Mouse (Mus musculus) T-helper 1 cell (primary cell): Measurements from ENCODE around the gene Ppp1r14c.
"Not testable (repeated sequence)": the region's sequence is repeated elsewhere in the genome, so short reads cannot be mapped to it uniquely, and the experiment has no call there.

Experiments
- in situ Hi-C: fragments of 300-600 bp; cut with MboI, MseI; formaldehyde crosslinking; loops from one replicate; pipeline ENCODE4 v1.15.1; 2025; ENCODE audit warnings: high pct_unique_total_duplicates

Gene Ppp1r14c

GRCm38 (mm10) chr10:3466135-3466626, 100.3 kb downstream of the Ppp1r14c start:
- in situ Hi-C loops: no loop called here

DNA sequence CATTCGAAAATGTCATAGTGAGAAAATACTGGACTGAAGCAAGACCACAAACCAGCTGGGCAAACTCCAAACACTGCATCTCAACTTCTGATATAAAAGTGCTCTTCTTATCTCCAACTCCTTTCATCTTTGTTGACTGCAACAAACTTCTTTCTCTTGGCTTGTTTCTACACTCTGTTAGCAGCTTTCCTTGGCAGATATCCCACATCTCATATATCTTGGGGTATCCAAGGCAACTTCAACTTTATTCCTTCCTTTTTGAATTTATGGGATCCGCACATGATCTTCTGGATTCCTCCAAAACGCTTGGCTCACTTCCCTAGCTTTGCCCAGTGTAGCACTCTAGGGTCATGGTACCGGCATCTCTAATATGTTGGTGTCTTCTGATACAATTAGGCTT, 102.7 kb downstream of the Ppp1r14c start:
- in situ Hi-C loops: no loop called here

GRCm38 (mm10) chr10:3476611-3477010, 110.8 kb downstream of the Ppp1r14c start:
- in situ Hi-C loops: no loop called here

- in situ Hi-C loops: no loop called here
Measured at GRCm38 (mm10) chr10:3479772-3480171, 113.9 kb downstream of the Ppp1r14c start.

GRCm38 (mm10) chr10:3490052-3490451, 124.2 kb downstream of the Ppp1r14c start:
- in situ Hi-C loops: no loop called here

GRCm38 (mm10) chr10:3496791-3497190, 130.9 kb downstream of the Ppp1r14c start:
- in situ Hi-C loops: no loop called here

DNA sequence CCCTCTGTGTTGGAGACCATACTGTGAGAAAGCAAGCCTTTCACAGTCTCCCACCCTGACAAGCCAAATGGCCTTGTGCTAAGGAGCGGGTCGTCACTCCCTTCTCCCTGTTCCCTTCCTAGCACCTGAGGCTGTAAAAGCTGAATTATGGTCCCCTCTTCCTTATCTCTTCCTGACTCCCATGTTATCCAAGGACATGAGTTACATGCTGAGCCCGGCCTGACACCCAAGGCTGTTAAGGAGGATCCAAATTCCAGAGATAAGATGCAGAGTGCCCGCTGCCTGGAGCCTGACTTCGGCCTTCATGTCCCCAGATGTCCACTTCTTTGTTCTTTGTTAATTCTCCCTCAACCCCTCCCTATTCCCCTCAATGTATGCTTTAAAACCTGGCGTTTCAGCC, 135.0 kb downstream of the Ppp1r14c start:
- in situ Hi-C loops: not testable (repeated sequence)

GRCm38 (mm10) chr10:3507484-3508221, 141.8 kb downstream of the Ppp1r14c start:
- in situ Hi-C loops: no loop called here

GRCm38 (mm10) chr10:3508222-3508588, 142.3 kb downstream of the Ppp1r14c start:
- in situ Hi-C loops: no loop called here

- in situ Hi-C loops: no loop called here
Measured at GRCm38 (mm10) chr10:3508746-3509145, 142.9 kb downstream of the Ppp1r14c start.

DNA sequence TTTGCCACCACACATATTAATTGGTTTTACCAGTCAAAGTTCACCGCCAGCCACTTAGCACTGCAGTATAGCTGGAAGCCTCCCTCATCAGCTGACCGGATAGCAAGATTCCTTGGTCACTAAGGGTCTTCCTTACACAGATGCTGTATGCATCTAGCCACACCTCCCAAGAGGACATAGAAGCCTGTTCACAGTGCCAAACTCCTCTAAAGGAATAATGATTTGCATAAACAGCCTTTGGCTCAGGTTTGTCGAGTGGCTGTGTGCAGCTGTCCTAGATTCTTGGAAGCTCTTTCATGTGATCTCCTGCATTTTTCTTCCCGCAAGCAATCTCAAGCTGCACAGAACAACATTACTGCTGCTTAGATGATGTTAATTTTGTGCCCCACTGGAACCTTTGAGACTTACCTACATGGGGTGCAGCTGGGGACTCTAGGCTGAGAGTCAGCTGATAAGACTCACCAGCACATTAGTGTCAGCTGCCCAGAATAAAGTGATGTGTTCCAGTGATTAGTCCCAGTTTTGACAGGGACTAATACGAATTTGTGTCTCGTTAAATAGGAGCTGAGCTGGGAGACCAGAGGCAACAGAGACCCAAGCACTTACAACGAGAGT, 143.9 kb downstream of the Ppp1r14c start:
- in situ Hi-C loops: no loop called here

GRCm38 (mm10) chr10:3510486-3510885, 144.6 kb downstream of the Ppp1r14c start:
- in situ Hi-C loops: no loop called here

DNA sequence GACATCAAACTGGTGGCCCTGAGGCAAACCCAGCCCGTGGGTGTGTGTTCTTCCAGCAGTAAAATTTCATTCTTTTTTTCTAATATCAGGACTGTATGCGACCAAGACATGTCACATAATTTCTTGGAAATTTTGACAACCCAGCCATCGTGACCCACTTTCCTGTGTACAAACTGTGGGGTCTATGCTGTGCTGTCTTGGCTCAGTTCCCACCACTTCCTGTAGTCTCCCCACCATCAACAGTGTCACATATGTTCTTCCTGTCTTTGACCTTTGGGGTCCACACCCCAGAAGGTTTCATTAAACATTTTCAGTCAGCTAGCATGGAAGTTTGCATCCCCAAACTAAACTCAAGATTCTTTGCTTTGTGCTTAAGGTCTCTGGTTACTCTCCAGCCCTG, 145.5 kb downstream of the Ppp1r14c start:
- in situ Hi-C loops: no loop called here

DNA sequence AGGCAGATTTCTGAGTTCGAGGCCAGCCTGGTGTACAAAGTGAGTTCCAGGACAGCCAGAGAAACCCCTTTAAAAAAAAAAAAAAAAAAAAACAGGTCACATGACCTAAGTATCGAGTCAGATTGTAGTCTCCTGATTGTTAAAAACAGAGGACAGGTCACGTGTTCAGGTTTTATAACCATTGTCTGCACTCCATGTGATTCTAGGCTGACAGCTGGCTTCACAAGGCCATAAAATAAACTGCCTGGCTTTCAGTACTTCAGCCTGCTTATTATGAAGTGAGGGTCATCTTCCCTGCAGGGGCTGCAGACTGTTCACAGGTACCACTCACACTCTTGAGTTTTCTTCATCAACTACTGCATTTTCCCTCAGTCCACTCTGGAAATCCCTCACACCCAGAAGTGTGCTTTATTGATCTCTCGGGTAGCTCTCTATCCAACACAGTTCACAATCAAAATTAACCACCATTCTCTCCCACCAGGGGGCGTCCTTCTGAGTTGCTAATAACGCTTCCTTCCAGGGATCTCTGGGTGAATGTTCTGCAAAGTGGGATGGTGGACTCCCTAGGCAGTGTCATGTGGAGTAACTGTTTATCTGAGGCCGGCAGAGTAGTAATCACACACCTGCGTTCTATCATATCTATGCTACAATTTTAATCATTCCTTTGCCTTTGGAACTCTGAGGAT, 146.9 kb downstream of the Ppp1r14c start:
- in situ Hi-C loops: no loop called here

- in situ Hi-C loops: no loop called here
Measured at GRCm38 (mm10) chr10:3513947-3514346, 148.1 kb downstream of the Ppp1r14c start.
